Mouse (Mus musculus) neural tube, embryonic 12.5 days (tissue): ENCODE measurements at regions not wholly inside any gene's neighbourhood (a gene's known extent, or its start where the extent isn't known, plus 50 kb on each side); places are given as distances from the start of the nearest gene placed in this dataset.
"Not testable (repeated sequence)": the region's sequence is repeated elsewhere in the genome, so short reads cannot be mapped to it uniquely, and the experiment has no call there.

Experiments
- ATAC-seq: fragments of 200-750 bp; cut with Nextera tagmentation; 2 replicates; pipeline ENCODE4 v1.8.0; 2017; ENCODE audit warnings: low read depth, mild to moderate bottlenecking, moderate TSS enrichment, moderate library complexity; ENCODE audit not compliant: low FRiP score
- H3K27ac ChIP-seq: fragments of 300-500 bp; sonication (generic); 2 replicates; pipeline ENCODE4 v1.5.1; 2016
- H3K27me3 ChIP-seq: fragments of 300-500 bp; sonication (generic); replicated peaks from 2 replicates; pipeline ENCODE4 v1.6.1; 2016; ENCODE audit warnings: mild to moderate bottlenecking
- H3K36me3 ChIP-seq: fragments of 300-500 bp; sonication (generic); 2 replicates; pipeline ENCODE4 v1.6.1; 2016; ENCODE audit warnings: mild to moderate bottlenecking
- H3K4me1 ChIP-seq: fragments of 300-500 bp; sonication (generic); 2 replicates; pipeline ENCODE4 v1.6.1; 2016
- H3K4me2 ChIP-seq: fragments of 300-500 bp; sonication (generic); replicated peaks from 2 replicates; pipeline ENCODE4 v1.6.1; 2016; ENCODE audit warnings: mild to moderate bottlenecking
- H3K4me3 ChIP-seq: fragments of 300-500 bp; sonication (generic); 2 replicates; pipeline ENCODE4 v1.5.1; 2016
- H3K9ac ChIP-seq: fragments of 300-500 bp; sonication (generic); 2 replicates; pipeline ENCODE4 v1.6.1; 2016; ENCODE audit warnings: mild to moderate bottlenecking
- H3K9me3 ChIP-seq: fragments of 300-500 bp; sonication (generic); 2 replicates; pipeline ENCODE4 v1.6.1; 2016; ENCODE audit warnings: mild to moderate bottlenecking
- WGBS: fragments of 180-500 bp; shearing (Covaris S2); methylation state at CpG from one replicate; pipeline ENCODE4 v1.1.7; 2016; 5-methylcytosine and 5-hydroxymethylcytosine counted together

GRCm38 (mm10) chr14:40561886-40562285 is 331.2 kb downstream of the Sh2d4b start:
- Histone ChIP-seq H3K4me1 (no peaks in the 10 kb centered on the region), H3K27me3 (no peaks in the 10 kb centered on the region)

GRCm38 (mm10) chr14:40546421-40546820 is 346.6 kb downstream of the Sh2d4b start:
- not testable (repeated sequence) for H3K36me3 ChIP-seq, H3K9me3 ChIP-seq, H3K27ac ChIP-seq, H3K9ac ChIP-seq, H3K4me1 ChIP-seq, H3K4me2 ChIP-seq, H3K27me3 ChIP-seq, ATAC-seq, H3K4me3 ChIP-seq
- 89% methylated on average over 8 of the region's 12 CpGs for WGBS

More at GRCm38 (mm10) chr14:40561886-40562285, 331.2 kb downstream of the Sh2d4b start:
- Histone ChIP-seq H3K9me3 (no peaks in the 10 kb centered on the region), H3K4me2 (no peak overlapping the region), H3K4me3 (no peak overlapping the region), H3K9ac (no peak overlapping the region), H3K36me3 (no peaks in the 10 kb centered on the region), H3K27ac (no peak overlapping the region)
- no peak for ATAC-seq
- 91% methylated on average over 8 of the region's 8 CpGs for WGBS

- Histone ChIP-seq H3K9me3 (no peaks in the 10 kb centered on the region), H3K27ac (no peak overlapping the region), H3K4me2 (no peak overlapping the region), H3K9ac (no peak overlapping the region), H3K36me3 (no peaks in the 10 kb centered on the region), H3K4me3 (no peak overlapping the region), H3K27me3 (no peaks in the 10 kb centered on the region), H3K4me1 (no peaks in the 10 kb centered on the region)
- WGBS = 87% methylated on average over 2 of the region's 2 CpGs
- ATAC-seq = no peak
These were observed 360.0 kb downstream of the Sh2d4b start for GRCm38 (mm10) chr14:40533031-40533430.

GRCm38 (mm10) chr14:40514679-40515078 is 378.4 kb downstream of the Sh2d4b start:
- no peak overlapping the region for H3K4me2 ChIP-seq
- H3K9ac ChIP-seq = no peak overlapping the region
- no peaks in the 10 kb centered on the region for H3K9me3 ChIP-seq
- no peak overlapping the region for H3K27ac ChIP-seq
- H3K4me1 ChIP-seq = no peaks in the 10 kb centered on the region
- H3K4me3 ChIP-seq = no peak overlapping the region
- H3K27me3 ChIP-seq = no peaks in the 10 kb centered on the region
- peak; percentile 61 for ATAC-seq
- no peaks in the 10 kb centered on the region for H3K36me3 ChIP-seq
